Mouse (Mus musculus) limb, embryonic 14.5 days (tissue): ENCODE data around the gene Heatr5a. TPM values are rescaled to one million over a fixed set of nuclear protein-coding genes. Genes with fewer than 3 reads are reported as not detected.

Experiments used
- ATAC-seq: fragments of 200-750 bp; cut with Nextera tagmentation; 2 replicates; pipeline ENCODE4 v1.8.0; 2017; ENCODE audit warnings: low read depth, moderate number of reproducible peaks, moderate TSS enrichment; ENCODE audit not compliant: low FRiP score
- DNase-seq: peaks from one replicate; pipeline ENCODE4 v3.0.0-alpha.2; 2015; ENCODE audit warnings: low spot score
- H3K27ac ChIP-seq: fragments of 300-500 bp; sonication (generic); replicated peaks from 2 replicates; pipeline ENCODE4 v1.5.1; 2014; ENCODE audit warnings: low read depth, mild to moderate bottlenecking, low read length, moderate library complexity, mixed read lengths
- H3K27me3 ChIP-seq: fragments of 300-500 bp; sonication (generic); 2 replicates; pipeline ENCODE4 v1.6.1; 2014; ENCODE audit warnings: low read length, mixed read lengths; ENCODE audit not compliant: control insufficient read depth, insufficient read depth
- H3K36me3 ChIP-seq: fragments of 300-500 bp; sonication (generic); 2 replicates; pipeline ENCODE4 v1.6.1; 2014; ENCODE audit warnings: mild to moderate bottlenecking, low read length, moderate library complexity, mixed read lengths; ENCODE audit not compliant: control insufficient read depth, insufficient read depth
- H3K4me1 ChIP-seq: fragments of 300-500 bp; sonication (generic); 2 replicates; pipeline ENCODE4 v1.6.1; 2014; ENCODE audit warnings: antibody characterized with exemption, low read length, mixed read lengths; ENCODE audit not compliant: control insufficient read depth, insufficient read depth
- H3K4me2 ChIP-seq: fragments of 300-500 bp; sonication (generic); replicated peaks from 2 replicates; pipeline ENCODE4 v1.6.1; 2014; ENCODE audit warnings: low read depth, mild to moderate bottlenecking, low read length, moderate library complexity; ENCODE audit not compliant: severe bottlenecking
- H3K4me3 ChIP-seq: fragments of 300-500 bp; sonication (generic); replicated peaks from 2 replicates; pipeline ENCODE4 v1.5.1; 2014; ENCODE audit warnings: low read length
- H3K9ac ChIP-seq: fragments of 300-500 bp; sonication (generic); 2 replicates; pipeline ENCODE4 v1.6.1; 2014; ENCODE audit warnings: mild to moderate bottlenecking, low read depth, low read length, moderate library complexity; ENCODE audit not compliant: severe bottlenecking
- H3K9me3 ChIP-seq: fragments of 300-500 bp; sonication (generic); 2 replicates; pipeline ENCODE4 v1.6.1; 2016; ENCODE audit warnings: low read length; ENCODE audit not compliant: control insufficient read depth
- POLR2A ChIP-seq: fragments of 200-500 bp; IDR thresholded peaks from 2 replicates; pipeline ENCODE4 v1.8.0; 2012; ENCODE audit warnings: inconsistent platforms, mild to moderate bottlenecking, moderate library complexity, borderline replicate concordance; ENCODE audit not compliant: insufficient read depth, insufficient read length; ENCODE audit errors: extremely low read depth
- WGBS: fragments of 180-500 bp; shearing (Covaris S2); extraction: QIAGEN DNeasy Blood & Tissue Kit; methylation state at CpG from one replicate; pipeline ENCODE4 v1.1.7; 2014; 5-methylcytosine and 5-hydroxymethylcytosine counted together
- polyA plus RNA-seq, 2 experiments: library from polyadenylated mRNA; depleted of rRNA in 1 of 2; stranded (reverse) in 1 of 2; unstranded in 1 of 2; fragments of >200 nt; fragmentation: Nextera tagmentation in 1 of 2; extraction: Ambion mirVana in 1 of 2; gene quantifications; 2 replicates each; pipeline versions ENCODE4 v1.2.1 to v1.2.3; 2012 to 2014

Heatr5a gene
- polyA plus RNA-seq, 2 experiments, result 14.7 to 24.8 TPM

DNA sequence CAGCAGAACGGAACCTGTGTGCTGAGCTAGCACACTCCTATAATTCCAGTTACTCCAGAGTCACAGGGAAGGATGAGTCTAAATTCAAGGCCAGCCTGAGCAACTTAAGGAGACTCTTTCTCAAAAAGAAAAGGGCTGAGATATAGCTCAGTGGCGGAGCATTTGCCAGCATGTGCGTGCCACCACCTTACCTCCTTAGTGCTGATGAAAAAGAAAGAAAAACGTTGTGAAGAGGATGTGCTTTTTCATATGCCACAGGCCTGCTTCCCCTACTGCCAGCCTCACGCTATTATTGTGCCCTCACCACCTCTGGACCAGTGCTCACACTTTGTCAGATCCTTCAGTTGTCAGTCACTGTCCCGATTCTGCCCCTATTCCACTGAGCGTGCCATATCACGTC lies 104.0 kb downstream of the Heatr5a start:
- H3K27ac ChIP-seq, result no peak overlapping the region
- ATAC-seq (no peak), DNase-seq (no peak)
- WGBS, result 82% methylated on average over 8 of the region's 8 CpGs
- no peaks in the 10 kb centered on the region for H3K9me3 ChIP-seq
- no peaks in the 10 kb centered on the region for H3K36me3 ChIP-seq
- H3K4me3 ChIP-seq, result no peak overlapping the region
- no peak for TF ChIP-seq POLR2A
- peaks cover 7% of the 10 kb centered on the region for H3K4me1 ChIP-seq
- H3K27me3 ChIP-seq, result no peaks in the 10 kb centered on the region
- no peak overlapping the region for H3K9ac ChIP-seq
- no peak overlapping the region for H3K4me2 ChIP-seq

DNA sequence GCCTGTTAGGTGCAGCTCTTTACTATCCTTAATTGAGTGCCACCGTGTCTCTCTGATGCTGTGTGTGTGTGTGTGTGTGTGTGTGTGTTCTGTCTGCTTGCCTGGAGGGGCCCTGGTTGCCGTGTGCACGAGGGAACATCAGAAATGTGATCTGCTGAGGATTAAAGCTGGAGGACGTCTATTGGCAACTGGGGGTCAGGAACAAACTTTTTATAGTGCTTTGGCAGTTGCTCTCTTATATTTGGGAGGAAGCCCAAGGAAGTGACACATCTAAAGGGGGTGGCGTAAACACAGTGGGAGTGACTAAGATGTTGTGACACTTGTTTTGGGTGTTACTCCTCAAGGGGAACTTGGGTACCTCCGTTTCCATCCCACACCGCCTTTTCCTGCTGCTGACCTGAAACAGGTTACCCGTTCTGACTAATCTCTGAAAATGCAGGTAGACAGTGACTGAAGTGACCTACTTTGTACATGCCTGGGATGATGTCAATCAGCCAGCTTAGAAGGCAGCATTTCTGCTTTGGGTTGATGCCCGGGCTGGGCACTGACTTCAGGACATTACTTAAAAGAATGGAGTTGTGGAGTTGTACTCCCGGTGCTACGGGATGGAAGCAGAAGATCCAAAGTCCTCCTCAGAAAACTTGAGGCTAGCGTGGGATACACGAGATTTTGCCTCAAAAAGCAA lies 104.8 kb downstream of the Heatr5a start:
- Histone ChIP-seq H3K27me3 (no peaks in the 10 kb centered on the region), H3K36me3 (no peaks in the 10 kb centered on the region), H3K4me3 (no peak overlapping the region), H3K27ac (no peak overlapping the region), H3K9me3 (no peaks in the 10 kb centered on the region), H3K4me2 (no peak overlapping the region), H3K4me1 (peaks cover 7% of the 10 kb centered on the region), H3K9ac (no peak overlapping the region)
- DNase-seq, result peak; percentile 9
- no peak for TF ChIP-seq POLR2A
- 59% methylated on average over 13 of the region's 13 CpGs for WGBS
- peak; percentile 42; the same call in 1 of the 2 replicates for ATAC-seq

DNA sequence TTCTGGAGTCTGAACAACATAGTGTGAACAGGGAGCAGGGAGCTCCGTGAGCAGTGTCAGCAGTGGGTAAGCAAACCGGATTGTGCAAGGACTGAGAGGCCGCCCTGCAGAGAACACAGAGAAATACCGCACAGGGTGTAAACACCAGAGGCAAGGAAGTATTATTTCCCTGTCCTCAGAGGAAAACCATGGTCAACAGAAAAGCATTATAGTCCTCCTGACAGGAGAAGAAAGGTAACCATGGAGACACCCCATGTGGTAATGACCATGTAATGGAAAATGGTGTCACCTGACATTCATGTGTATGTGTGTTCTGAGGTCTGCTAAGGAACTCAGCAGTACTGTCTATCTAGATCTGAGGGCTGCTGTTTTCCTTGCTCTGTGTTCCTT lies 105.3 kb downstream of the Heatr5a start:
- no peaks in the 10 kb centered on the region for H3K9me3 ChIP-seq
- ATAC-seq (peak; percentile 67; the same call in 1 of the 2 replicates), DNase-seq (peak; percentile 52)
- no peak overlapping the region for H3K27ac ChIP-seq
- H3K4me2 ChIP-seq, result no peak overlapping the region
- no peak for TF ChIP-seq POLR2A
- no peaks in the 10 kb centered on the region for H3K27me3 ChIP-seq
- no peak overlapping the region for H3K4me3 ChIP-seq
- H3K4me1 ChIP-seq, result peaks cover 7% of the 10 kb centered on the region
- H3K9ac ChIP-seq, result no peak overlapping the region
- 57% methylated on average over 4 of the region's 4 CpGs for WGBS
- H3K36me3 ChIP-seq, result no peaks in the 10 kb centered on the region

DNA sequence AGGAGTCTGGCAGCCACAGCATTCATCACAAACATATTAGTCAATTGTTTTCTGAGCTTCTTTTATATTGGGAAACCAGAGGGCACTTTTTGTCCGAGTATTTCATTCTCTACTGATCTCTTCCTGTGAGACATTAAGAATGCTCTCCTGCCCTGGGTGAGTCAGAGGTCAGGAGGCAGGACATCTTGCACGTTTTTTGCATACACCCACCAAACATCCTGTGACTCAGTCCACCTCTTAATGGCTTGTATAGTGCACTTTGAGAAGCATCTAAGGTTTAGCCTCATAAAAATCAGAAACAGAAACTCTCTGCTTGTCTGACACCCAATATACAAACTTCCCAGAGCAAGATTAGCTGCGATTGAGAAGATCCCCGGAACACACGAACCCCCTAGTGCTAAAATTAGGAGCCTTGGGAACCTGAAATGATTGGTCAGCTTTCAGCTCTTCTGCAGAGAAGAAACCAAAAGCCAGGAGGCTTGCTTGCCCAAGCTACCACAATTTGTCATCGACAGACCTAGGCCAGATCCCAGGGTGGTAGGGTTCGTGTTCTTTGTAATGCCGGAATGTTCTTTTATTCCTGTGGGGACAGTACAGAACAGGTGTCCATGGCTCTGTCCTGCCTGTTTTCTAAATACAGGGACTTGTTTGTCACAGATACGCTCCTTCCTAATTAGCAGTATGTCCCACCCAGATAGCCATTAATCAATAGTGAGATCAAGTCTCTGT lies 105.9 kb downstream of the Heatr5a start:
- H3K9me3 ChIP-seq, result no peaks in the 10 kb centered on the region
- 50% methylated on average over 9 of the region's 9 CpGs for WGBS
- DNase-seq (no peak), ATAC-seq (peak; percentile 21; the same call in 1 of the 2 replicates)
- no peaks in the 10 kb centered on the region for H3K36me3 ChIP-seq
- no peak overlapping the region for H3K27ac ChIP-seq
- peaks cover 7% of the 10 kb centered on the region for H3K4me1 ChIP-seq
- no peaks in the 10 kb centered on the region for H3K27me3 ChIP-seq
- TF ChIP-seq POLR2A, result no peak
- H3K4me2 ChIP-seq, result no peak overlapping the region
- H3K4me3 ChIP-seq, result no peak overlapping the region
- no peak overlapping the region for H3K9ac ChIP-seq

DNA sequence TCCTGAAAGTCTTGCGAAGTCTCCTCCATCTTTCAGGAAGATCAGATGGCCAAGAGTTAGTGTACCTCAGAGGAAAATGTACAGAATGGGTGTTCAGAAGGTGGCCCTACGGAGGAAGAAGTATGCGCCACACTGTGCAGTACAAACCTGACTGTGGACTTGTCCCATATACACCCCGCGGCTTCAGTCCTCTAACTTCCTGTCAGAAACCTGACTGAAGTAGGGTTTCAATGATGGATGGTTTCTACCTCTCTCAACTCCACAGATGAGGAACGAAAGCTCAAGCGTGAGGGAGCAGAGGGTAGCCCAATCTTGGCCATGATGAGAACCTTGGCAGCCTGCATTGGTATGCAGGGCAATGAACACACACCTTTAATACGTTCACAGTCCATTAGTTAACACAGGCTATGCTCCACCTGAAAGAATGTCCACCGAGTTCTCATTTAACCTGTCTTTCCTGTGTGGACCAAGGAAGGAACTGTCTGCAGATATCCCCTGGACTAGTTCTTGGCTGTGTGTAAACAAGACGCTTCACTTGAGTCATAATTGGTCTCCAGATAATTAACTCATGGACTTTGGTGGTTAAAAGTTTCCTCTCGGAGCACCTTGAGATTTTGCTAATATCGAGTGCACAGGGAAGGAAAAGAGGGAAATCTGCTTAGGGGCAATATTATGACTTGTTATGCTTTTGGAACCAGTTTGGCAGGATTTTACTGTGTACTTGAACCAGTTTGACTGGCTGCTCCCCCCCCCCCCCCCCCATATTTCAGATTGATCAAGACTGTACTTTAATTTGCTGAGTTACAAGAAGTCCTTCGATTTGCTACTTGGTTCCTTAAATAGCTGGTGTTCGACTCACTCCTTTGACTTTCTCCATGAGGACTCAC lies 107.8 kb downstream of the Heatr5a start:
- Histone ChIP-seq H3K27ac (no peak overlapping the region), H3K36me3 (no peaks in the 10 kb centered on the region), H3K9me3 (no peaks in the 10 kb centered on the region), H3K4me1 (peaks cover 7% of the 10 kb centered on the region), H3K27me3 (no peaks in the 10 kb centered on the region), H3K9ac (no peak overlapping the region), H3K4me2 (no peak overlapping the region), H3K4me3 (no peak overlapping the region)
- ATAC-seq (no peak), DNase-seq (no peak)
- no peak for TF ChIP-seq POLR2A
- 82% methylated on average over 14 of the region's 14 CpGs for WGBS
